Mouse (Mus musculus) gastrocnemius, adult 8-10 months (tissue): ENCODE measurements around the gene Lamtor1. TPM values are rescaled to one million over a fixed set of nuclear protein-coding genes. Genes with fewer than 3 reads are reported as not detected.
"Not testable (repeated sequence)": the region's sequence is repeated elsewhere in the genome, so short reads cannot be mapped to it uniquely, and the experiment has no call there.

ENCODE experiments used
- DNase-seq, 2 experiments: peaks; one replicate each; pipeline ENCODE4 v3.0.0; 2022; ENCODE audit warnings: low spot score in 2 of 2
- total RNA-seq, 4 experiments: library from RNA; stranded (reverse); gene quantifications; 2 replicates each; pipeline ENCODE4 v1.2.4; 2022

The Lamtor1 gene
- total RNA-seq, 4 experiments from 2014 or later: 92.8 to 102 (median 96.2) TPM

DNA sequence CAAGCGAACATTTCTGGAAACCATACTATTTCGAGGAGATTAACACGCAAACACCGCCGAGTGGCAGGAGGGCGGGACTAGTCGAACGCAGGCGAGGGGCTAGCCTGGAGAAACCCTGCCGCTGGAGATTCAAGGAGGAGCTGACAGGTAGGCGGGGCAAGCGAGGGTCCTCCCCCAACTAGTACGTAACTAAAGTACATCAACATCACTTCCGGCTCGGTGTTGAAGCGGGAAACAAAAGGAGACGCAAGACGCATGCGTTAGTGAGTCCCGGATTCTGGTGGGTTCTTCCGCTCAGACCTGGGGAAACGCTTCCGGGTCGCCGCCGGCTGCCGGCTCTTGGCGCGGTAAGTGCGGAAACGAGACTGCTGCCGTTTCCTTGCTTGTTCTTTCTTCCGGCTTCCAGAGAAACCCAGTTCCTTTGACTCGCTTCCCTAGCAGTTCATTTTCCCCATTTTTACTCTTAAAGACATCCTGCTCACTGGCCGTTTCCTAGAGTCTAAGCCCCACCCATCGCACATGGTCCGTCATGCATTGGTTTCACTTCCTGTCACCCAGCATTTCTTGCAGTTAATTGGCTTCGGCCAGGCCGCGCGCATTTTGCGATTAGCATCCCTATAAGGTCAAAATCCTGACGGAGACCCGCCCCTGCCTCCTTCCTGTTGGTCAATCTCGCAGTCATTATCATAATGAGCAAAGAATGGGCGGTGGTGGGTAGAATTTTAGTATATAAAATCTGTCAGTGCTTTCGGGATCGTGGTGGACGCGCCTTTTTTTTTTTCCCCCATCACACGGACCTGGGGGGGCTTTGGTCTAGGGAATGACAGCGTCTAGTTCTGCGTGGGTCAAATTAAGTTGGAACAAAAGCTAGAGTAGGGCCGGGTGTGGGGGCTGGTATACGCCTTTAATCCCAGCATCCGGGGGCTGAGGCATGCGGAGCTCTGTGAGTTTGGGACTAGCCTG is 9.3 kb upstream of the Lamtor1 start:
- DNase-seq: peak; percentile 96 to 97

DNA sequence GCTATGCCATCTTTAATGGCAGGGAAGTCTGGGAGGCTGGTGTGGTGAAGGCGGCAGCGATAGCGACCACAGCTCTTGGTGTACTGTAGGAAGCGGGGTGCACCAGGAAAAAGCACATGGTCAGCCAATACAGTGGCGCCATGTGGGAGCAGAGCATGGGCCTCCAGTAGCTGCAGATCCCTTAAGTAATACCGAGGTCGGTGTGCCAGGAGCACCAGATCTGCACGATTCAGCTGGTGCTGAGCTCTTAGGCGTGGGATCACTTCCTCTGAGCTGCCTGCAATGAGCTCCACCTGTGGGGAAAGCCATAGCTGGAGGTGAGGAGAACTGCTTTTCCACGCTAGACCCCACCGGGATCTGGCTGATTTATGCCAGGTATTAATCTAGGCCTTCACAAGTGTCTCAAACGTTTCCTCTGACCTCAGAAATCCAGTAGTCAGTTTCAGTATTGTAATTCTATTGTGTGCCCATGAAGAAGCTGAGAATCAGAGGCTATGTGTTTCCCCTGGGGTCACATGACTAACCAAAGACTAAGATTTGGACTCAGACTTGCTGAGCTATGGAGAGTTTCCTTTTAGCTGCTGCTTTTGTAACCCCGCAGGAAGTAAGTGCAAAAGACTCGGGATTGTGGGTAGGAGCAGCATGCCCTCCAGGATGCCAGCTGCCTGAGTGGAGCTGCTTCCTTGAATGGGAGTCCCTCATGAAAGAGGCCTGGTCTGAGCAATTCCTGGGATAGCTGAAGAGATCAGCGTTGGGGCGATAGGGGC is 5.2 kb upstream of the Lamtor1 start:
- no peak for DNase-seq

DNA sequence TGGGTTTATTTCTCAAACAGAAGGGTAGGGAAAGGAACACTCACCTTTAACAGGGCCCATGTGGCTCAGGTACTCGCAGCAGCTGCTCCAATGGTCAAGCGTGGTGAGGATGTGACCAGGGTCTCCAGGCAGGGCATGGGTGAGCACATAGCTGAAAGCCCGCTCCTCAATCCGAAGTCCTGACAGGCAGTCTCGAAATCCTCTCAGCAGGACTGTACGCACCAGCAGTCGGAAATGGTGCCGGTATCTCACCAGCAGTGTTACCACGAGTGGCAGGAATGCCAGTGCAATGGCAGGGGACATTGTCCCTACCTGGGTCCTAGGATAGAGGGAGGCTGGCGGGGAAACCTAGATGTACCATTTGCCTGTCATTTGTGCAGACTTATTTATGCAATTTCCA is 3.7 kb upstream of the Lamtor1 start:
- no peak for DNase-seq

DNA sequence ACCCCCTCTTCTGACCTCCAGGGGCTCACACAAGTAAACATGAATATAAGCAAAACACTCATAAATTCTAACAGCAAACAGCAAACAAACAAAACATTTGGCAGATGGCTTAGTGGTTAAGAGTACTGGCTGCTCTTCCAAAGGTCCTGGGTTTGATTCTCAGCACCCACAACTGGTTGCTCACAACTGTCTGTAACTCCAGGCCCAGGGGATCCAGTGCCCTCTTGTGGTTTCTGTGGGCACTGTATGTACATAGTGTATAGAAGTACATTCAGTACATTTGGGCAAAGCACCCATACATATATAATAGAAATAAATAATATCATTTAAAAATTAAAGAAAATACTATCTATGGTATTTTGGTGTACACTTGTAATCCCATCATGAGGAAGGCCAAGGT is 2.9 kb upstream of the Lamtor1 start:
- DNase-seq: no peak

DNA sequence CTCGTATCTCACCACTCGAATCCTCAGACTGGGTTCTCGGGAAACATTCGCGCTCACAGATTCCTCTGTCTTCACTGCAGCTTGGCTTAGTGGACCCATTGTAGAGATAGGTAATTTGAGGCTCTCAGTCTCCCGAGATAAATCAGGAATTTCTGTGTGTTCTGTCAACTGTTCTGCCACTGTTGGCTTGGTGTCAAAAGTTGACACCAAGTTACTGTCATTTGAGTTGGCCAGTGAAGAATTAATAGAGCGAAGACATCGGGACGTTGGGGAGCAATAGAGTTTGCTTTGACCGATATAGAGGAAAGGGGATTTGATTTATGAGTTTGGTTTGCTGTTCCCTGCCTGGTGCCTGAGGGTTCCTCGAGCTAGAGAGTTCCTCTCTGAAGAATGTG is 580 bp downstream of the Lamtor1 start, which contains the start of gene Tomt:
Gene Tomt (minus strand): TSS at position 73 of the 395 bp plus-strand sequence.
- DNase-seq: no peak

DNA sequence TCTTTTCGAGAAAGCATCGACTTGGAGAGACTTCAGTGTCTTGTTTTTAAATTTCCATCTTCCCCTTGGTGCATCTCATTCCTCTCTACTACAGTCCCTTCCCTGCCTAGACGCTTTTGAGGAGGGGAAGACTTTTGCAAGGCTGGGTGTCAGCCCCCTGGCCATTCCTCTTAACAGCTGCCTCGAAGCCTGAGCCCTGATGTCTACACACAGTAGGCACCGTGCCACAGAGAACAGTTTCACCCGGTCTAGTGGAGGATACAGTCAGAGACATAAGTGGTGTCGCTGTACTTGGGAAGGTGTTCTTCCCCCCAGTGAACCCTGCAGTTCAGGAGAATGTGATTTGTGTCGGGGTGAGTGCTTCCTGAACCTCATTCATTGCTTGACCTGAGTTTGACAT is 992 bp downstream of the Lamtor1 start:
- no peak for DNase-seq

DNA sequence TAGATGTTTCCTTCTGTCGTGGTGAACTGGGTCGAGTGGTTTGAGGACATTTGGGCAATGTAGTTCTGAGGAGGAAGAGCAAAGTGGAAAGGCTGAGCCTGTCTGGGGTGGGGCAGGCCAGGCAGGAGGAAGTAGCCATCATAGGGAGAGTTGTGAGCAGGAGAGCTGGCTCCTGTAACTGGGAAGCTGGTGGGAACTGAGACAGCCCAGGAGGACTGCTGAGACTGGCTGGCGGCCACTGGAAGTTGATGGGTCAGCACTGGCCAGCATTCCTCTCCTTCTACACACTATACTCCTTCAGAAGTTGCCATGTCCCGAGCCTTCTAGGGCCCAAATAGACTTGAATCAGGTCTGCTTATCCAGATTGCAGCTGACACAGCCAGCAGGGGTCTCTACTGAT is 2.7 kb downstream of the Lamtor1 start:
- peak in 1 of 2 experiments; percentile 53 for DNase-seq

DNA sequence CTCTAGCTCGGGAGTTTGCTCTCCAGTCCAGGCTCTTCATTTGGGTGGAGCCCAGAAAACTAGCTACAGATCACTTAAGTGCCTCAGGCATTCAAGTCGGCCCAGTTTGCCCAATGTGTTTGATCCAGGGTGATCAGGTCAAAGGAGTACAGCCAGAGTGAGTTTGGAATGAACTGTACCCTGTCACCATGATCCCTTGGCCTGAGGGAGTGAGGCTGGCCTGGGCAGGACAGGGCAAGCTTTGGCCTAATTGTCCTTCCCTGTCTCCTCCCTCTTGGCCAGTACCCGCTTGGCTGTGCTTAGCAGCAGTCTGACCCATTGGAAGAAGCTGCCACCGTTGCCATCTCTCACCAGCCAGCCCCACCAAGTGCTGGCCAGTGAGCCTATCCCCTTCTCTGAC is 4.4 kb downstream of the Lamtor1 start:
- DNase-seq: peak; percentile 44 to 56

DNA sequence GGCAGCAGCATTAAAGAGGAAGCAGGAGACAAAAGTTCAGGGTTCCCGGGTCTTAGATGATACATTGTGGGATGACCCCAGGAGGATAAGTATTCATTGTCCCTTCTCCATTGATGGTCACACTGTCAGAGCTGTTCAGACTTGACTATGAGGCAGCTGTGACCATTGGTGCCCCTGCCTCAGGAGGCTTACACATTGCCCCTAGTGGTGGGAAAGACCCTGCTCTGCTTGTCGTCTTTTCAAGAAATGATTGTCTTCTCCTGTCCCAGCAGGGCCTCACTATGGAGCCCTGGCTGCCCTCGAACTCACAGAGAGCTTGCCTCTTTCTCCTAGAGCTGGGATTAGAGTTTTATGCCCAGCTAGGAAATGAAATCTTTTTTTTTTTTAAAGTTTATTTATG is 6.3 kb downstream of the Lamtor1 start:
- DNase-seq: no peak

DNA sequence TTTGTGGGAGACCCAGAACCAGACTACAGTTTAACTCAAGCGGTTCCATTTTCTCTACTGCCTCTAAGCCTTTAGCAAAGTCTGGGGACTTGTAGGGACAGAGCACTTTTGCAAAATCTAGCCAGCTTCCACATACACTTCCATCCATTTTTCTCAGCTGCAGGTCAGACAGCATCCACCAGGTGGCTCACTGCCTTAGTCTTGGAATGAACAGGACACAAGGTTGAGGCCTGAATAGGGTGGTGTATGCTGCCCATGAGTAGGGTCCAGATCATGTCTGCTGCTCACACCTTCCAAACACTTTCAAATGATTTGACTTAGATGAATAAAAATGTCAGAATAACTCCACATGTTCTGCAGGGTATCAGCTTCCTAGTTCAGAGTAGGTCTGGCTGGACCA is 12.4 kb downstream of the Lamtor1 start:
- DNase-seq: peak in 1 of 2 experiments; percentile 45

DNA sequence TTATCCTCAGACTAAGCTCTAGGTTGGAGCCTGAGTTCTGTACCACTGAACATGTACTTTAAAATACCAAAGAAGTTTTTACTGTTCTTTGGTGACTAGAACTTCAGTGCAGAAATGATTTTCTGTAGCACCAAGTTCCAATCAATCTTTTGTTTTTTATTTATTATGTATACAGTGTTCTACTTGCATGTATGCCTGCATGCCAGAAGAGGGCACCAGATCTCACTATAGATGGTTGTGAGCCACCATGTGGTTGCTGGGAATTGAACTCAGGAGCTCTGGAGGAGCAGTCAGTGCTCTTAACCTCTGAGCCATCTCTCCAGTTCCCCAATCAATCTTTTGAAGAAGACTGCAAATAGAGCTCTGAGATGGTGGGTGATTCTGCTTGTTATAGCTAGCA is 20.2 kb downstream of the Lamtor1 start:
- DNase-seq: not testable (repeated sequence)

DNA sequence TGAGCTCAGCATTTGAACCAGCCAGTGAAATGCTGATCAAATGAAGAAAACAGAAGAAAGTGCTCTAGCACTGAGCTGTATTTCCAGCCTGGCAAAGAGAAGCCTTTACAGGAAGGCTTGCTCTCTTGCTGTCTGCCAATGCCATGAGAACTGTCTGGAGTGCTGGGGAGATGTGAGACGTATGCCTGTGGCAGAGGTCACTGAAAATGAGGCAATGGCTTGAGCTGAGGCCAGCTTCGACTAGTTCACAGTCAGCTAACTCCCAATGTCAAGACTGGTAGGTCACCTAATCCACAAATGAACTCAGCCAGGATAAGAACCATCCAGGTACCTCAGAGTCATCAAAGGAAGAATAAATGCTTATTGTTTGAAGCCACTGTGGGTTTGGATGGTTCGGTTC is 22.4 kb downstream of the Lamtor1 start:
- no peak for DNase-seq

DNA sequence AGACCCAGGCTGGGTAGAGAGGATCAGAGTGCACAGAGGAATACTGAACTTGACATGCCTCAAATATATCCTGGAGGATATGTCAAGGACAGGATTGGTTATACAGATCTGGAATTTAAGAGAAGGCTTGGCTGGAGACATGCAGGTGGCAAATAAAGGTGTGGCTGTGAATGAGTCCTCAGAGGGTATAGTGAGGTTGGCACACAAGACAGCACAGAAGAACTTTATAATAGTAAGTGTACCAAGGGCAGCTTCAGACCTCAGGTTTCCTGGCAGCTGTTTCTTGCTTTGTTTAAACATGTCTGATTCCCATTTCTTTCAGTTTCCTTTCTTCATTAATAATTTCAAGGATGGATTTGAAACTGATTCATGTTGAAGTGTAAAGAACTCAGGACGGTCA is 26.8 kb downstream of the Lamtor1 start:
- DNase-seq: no peak

DNA sequence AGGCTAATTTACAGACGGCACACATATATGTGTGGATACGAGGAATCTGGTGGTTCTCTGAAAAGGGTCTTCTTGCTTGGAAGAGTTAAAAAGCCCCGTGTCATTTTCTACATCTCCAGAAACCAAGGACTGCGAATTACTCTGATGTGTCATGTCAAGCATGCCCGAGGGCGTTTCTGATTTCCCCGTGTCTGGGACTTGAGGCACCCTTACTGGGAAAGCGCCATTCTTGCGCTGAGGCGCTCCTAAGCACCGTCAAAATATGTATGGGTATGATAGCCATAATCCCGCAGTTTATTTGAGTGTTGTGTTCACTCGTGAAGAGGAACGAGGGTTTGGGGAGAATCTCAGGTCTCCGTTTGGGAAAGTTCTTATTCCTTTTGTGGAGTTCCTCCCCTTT is 27.6 kb downstream of the Lamtor1 start:
- peak in 1 of 2 experiments; percentile 12 for DNase-seq

DNA sequence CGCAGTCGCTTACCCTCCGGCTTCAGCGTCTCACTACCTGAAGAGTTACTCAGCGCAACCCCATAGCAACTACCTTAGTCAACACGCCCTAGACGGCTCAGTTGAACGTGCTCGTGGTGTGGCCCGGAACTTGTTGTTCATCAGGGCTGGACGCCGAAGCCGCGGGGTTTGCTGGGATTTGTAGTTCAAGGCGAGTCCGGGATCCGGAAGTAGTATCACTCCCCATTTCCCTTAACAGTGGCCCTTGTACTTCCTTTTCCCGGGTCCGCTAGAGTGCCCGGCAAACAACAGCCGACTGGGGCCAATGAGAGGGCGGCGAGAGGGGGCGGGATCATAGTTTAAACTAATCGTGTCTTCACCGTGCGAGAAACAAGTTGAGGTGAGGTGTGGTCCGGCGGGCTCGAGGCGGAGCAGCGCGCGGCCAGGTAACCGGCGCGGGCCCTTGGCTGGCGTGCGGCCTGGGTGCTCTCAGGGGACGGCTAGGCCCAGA is 28.1 kb downstream of the Lamtor1 start, which contains the start of the genes Lrrc51 and Numa1:
Gene Lrrc51 (minus strand): TSS at position 145 of the 490 bp plus-strand sequence.
Gene Numa1 (plus strand): TSS at position 361 of the 490 bp plus-strand sequence.
- peak; percentile 92 to 94 for DNase-seq

DNA sequence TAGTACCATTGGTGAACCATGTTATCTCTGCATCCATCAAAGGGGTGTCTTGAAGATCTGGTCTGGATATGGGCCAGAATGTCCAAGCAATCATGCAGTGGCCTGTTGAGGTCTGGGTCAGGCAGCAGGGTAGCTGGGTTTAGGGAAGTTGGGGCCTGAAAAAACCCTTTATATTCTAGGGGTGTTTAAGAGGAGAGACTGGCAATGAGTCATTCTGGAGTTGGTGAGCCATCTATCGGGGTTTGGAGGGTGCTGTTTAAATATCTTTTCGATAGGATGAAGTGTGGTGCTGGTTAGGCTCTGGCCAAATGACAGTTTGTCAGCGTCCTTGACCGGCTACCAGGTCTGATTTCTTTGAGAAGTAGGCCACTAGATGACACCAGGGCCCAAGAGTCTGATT is 30.3 kb downstream of the Lamtor1 start:
- DNase-seq: no peak

DNA sequence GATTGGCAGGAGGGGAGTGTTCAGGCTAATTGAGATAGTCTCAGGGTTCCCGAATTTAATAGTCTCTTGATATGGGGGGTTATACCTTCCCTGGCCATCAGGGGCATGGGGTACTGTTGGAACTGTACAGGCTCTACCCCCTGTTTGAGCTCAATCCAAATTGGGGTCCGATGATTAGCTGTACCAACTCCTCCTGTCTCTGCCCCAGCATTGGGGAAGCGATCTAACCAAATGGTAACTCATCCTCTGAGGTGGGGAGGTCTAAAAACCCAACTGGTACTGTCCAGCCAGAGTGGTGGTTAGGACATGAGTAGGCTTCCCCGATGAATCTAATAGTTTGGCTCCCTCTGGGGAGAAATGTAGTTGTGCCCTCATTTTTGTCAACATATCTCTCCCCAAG is 31.3 kb downstream of the Lamtor1 start:
- DNase-seq: no peak

DNA sequence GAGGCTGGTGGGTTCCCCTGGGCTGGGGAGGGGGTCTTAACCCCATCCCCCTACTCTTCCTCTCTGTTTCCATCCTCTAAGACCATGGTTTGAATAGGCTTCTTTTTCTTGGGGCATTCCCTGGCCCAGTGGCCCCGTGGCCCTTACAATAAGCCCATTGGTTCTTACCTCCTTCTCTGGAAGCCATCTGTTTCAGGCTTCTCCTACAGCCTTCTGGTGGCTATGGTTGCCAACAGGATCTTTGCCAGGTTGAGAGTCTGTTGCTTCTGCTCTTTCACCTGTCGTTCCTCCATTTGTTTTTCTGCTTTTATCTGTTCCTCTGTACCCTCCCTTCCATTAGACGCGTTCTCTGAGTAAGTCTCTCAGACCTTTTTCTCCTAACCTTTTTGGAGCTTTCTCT is 31.9 kb downstream of the Lamtor1 start:
- no peak for DNase-seq

DNA sequence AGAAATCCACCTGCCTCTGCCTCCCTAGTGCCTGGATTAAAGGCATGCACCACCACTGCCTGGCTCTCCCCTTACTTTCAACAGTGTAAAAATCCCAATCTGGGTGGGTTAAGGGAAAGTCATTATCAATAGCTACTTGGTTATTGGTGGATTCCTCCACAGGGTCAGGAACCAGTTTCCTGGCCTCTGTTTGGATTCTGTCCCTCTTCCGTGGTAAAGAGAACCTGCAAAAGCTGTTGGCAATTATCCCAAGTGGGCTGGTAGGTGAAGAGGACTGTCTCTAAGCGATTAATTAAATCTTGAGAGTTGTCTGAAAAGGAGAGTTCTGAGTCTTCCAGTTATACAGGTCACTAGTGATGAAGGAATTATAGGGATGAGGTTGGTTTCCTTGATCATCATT is 32.6 kb downstream of the Lamtor1 start:
- DNase-seq: no peak

DNA sequence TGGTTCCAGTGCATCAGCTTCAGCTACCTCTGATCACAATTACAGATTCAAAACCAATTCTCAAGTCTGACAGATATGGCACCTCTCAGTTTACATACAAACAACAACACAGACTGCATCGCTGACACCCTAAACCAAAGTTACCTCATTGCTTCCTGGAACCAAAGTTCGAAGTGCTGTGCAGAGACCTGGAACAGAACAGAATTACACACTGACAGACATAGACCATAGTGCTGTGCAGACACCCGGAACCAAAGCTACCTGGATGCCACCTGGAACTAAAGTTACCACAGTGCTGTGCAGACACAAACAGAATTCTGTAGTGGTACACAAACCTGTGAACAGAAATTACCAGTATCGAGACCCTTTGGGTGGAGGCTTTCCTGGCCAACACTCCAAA is 34.1 kb downstream of the Lamtor1 start:
- no peak for DNase-seq

DNA sequence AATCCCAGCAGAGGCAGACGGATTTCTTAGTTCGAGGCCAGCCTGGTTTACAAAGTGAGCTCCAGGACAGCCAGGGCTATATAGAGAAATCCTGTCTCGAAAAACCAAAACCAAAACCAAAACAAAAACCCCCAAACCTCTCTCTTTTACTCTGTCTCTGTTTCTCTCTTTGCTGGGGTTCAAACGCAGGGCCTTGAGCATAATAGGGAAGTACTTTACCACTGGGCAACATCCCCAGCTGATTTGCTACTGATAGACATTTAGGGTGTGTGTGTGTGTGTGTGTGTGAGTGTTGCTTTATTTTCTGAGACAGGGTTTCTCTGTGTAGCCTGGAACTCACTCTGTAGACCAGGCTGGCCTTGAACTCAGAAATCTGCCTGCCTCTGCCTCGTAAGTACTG is 43.3 kb downstream of the Lamtor1 start:
- not testable (repeated sequence) for DNase-seq

DNA sequence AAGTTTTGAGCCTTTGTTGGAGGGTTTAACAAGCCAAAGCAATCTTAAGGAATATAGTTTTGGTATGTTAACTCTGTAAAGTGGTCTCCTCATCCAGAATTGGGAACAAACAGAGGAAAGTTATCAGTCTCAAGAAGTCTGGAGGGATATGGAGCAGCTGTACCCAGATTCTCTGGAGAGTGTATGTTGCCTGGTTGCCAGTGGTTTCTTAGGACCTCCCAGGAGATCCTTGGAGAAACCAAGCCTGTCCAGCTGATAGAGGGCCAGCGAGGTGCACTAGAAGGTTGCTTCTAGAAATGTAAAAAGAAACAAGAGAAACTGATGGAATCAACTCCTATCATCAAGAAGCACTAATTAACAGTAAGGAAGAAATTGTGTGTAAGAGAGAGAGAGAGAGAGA is 45.9 kb downstream of the Lamtor1 start:
- no peak for DNase-seq
